Mouse (Mus musculus): ENCODE results near the gene Sh3yl1. TPM values are rescaled to one million over a fixed set of nuclear protein-coding genes. Genes with fewer than 3 reads are reported as not detected.

Gene Sh3yl1
- polyA plus RNA-seq, 1 experiment, result 13.2 TPM

DNA sequence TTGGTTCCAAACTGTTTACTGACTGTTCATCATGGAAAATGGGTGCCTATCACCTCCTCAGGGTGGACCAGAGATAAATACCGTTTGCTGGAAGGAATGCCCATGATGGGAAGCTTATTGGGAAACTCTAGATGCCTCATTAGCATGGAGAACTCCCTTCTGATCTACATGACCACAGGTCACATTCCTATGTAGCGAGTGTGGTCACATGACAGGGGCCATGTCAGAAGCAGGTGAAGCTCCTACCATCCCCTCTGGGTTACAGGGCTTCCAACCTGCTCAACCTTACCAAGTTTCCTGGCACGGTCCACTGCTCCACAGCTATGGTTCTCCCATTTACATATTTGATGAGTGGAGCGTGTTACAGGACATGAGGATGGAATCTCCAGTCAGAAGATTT lies 92.3 kb downstream of the Sh3yl1 start:
- no peaks in the 10 kb centered on the region for H3K27me3 ChIP-seq (ENCODE audit: control insufficient read depth, insufficient read depth, low read length, poor library complexity, severe bottlenecking)
- no peak overlapping the region for H3K27ac ChIP-seq (ENCODE audit: insufficient read depth, low read length)
- H3K36me3 ChIP-seq (ENCODE audit: control insufficient read depth, insufficient read depth, low read length, poor library complexity, severe bottlenecking), result no peaks in the 10 kb centered on the region
- no peaks in the 10 kb centered on the region for H3K9me3 ChIP-seq (replicated peaks; ENCODE audit: control insufficient read depth, insufficient read depth, low read length, poor library complexity, severe bottlenecking)
- H3K4me3 ChIP-seq (ENCODE audit: low read depth, low read length), result no peak overlapping the region
- no peak for TF ChIP-seq CTCF (IDR thresholded peaks at IDR 0.05; ENCODE audit: low read depth, low read length)
- no peak for TF ChIP-seq POLR2A (IDR thresholded peaks at IDR 0.05; ENCODE audit: insufficient read depth, low read length)
- TF ChIP-seq EP300 (IDR thresholded peaks at IDR 0.05; ENCODE audit: insufficient read depth, low read depth, low read length), result no peak
- no peaks in the 10 kb centered on the region for H3K4me1 ChIP-seq (ENCODE audit: control insufficient read depth, insufficient read depth, low read length)
- no peak overlapping the region for H3K9ac ChIP-seq (ENCODE audit: low read depth, poor library complexity, severe bottlenecking)

DNA sequence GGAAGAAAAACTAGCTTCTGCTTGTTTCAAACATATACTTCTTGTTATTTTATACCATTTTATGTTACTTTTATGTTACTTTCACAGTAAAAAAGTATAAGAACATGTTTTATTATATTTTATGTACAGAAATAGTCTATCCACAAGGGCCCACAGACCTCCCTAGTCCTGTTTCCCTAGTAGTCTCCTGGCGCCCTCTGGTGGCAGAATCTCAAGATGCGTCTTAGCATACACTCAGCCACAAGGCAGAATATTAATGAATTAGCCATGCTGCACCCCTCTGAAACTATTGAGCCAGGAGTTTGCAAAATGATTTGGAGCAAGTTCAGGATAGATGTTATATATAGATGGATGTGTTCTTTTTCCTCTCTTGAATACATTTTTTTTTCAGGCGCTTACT lies 93.5 kb downstream of the Sh3yl1 start:
- TF ChIP-seq EP300 (IDR thresholded peaks at IDR 0.05; ENCODE audit: insufficient read depth, low read depth, low read length) (no peak), POLR2A (IDR thresholded peaks at IDR 0.05; ENCODE audit: insufficient read depth, low read length) (no peak), CTCF (IDR thresholded peaks at IDR 0.05; ENCODE audit: low read depth, low read length) (peak; percentile 68)
- Histone ChIP-seq H3K9ac (ENCODE audit: low read depth, poor library complexity, severe bottlenecking) (no peak overlapping the region), H3K4me1 (ENCODE audit: control insufficient read depth, insufficient read depth, low read length) (no peaks in the 10 kb centered on the region), H3K9me3 (replicated peaks; ENCODE audit: control insufficient read depth, insufficient read depth, low read length, poor library complexity, severe bottlenecking) (no peaks in the 10 kb centered on the region), H3K27me3 (ENCODE audit: control insufficient read depth, insufficient read depth, low read length, poor library complexity, severe bottlenecking) (no peaks in the 10 kb centered on the region), H3K4me3 (ENCODE audit: low read depth, low read length) (no peak overlapping the region), H3K27ac (ENCODE audit: insufficient read depth, low read length) (no peak overlapping the region), H3K36me3 (ENCODE audit: control insufficient read depth, insufficient read depth, low read length, poor library complexity, severe bottlenecking) (no peaks in the 10 kb centered on the region)

DNA sequence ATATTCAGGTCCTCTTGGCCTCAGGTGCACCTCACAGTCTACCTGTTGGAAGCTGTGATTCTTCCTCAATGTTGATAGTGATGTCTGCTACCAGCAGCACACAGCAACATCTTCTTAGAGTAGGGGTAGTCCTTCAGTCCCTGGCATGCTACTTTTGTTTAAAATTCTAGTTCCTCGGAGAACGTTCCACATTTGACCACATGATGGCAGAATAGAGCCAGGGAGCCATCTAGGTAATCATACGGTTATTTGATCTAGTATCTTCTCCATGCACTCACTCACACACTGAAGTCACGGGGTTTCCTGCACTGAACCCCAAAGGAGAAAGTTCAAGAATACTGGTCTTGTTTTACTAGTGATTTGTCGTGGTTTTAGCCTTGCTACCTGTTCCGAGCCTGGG lies 96.7 kb downstream of the Sh3yl1 start:
- H3K27ac ChIP-seq (ENCODE audit: insufficient read depth, low read length), result no peak overlapping the region
- TF ChIP-seq EP300 (IDR thresholded peaks at IDR 0.05; ENCODE audit: insufficient read depth, low read depth, low read length), result no peak
- TF ChIP-seq CTCF (IDR thresholded peaks at IDR 0.05; ENCODE audit: low read depth, low read length), result peak; percentile 18
- TF ChIP-seq POLR2A (IDR thresholded peaks at IDR 0.05; ENCODE audit: insufficient read depth, low read length), result no peak
- H3K4me3 ChIP-seq (ENCODE audit: low read depth, low read length), result no peak overlapping the region
- no peaks in the 10 kb centered on the region for H3K4me1 ChIP-seq (ENCODE audit: control insufficient read depth, insufficient read depth, low read length)
- no peaks in the 10 kb centered on the region for H3K9me3 ChIP-seq (replicated peaks; ENCODE audit: control insufficient read depth, insufficient read depth, low read length, poor library complexity, severe bottlenecking)
- no peaks in the 10 kb centered on the region for H3K27me3 ChIP-seq (ENCODE audit: control insufficient read depth, insufficient read depth, low read length, poor library complexity, severe bottlenecking)
- H3K36me3 ChIP-seq (ENCODE audit: control insufficient read depth, insufficient read depth, low read length, poor library complexity, severe bottlenecking), result no peaks in the 10 kb centered on the region
- H3K9ac ChIP-seq (ENCODE audit: low read depth, poor library complexity, severe bottlenecking), result no peak overlapping the region

Other genes starting within 250 kb of the Sh3yl1 start
- not detected in 2 replicates for gene Alkal2, start 27.3 kb upstream of the Sh3yl1 start, polyA plus RNA-seq (2011; ENCODE audit: insufficient read depth, insufficient read length, low read depth, missing spikeins)
- 105 and 121 TPM in 2 replicates for gene Acp1, start 79 bp upstream of the Sh3yl1 start, polyA plus RNA-seq (2011; ENCODE audit: insufficient read depth, insufficient read length, low read depth, missing spikeins)
- 1.9 and 2.6 TPM in 2 replicates for gene Fam110c, start 162.2 kb downstream of the Sh3yl1 start, polyA plus RNA-seq (2011; ENCODE audit: insufficient read depth, insufficient read length, low read depth, missing spikeins)

All from ES-Bruce4 (cell line).